Mouse (Mus musculus) liver, embryonic 13.5 days (tissue): ENCODE measurements around the gene Ddit4l. TPM values are rescaled to one million over a fixed set of nuclear protein-coding genes. Genes with fewer than 3 reads are reported as not detected.
"Not testable (repeated sequence)": the region's sequence is repeated elsewhere in the genome, so short reads cannot be mapped to it uniquely, and the experiment has no call there.

Source experiments
- ATAC-seq: fragments of 200-750 bp; cut with Nextera tagmentation; 2 replicates; pipeline ENCODE4 v1.8.0; 2017; ENCODE audit warnings: low read depth, mild to moderate bottlenecking, moderate number of reproducible peaks, moderate library complexity
- DNase-seq: peaks from one replicate; pipeline ENCODE4 v3.0.0; 2022
- H3K27ac ChIP-seq: fragments of 300-500 bp; sonication (generic); 2 replicates; pipeline ENCODE4 v1.5.1; 2015; ENCODE audit warnings: moderate library complexity, mild to moderate bottlenecking, inconsistent platforms
- H3K27me3 ChIP-seq: fragments of 300-500 bp; sonication (generic); 2 replicates; pipeline ENCODE4 v1.6.1; 2015; ENCODE audit warnings: mild to moderate bottlenecking, inconsistent platforms
- H3K36me3 ChIP-seq: fragments of 300-500 bp; sonication (generic); 2 replicates; pipeline ENCODE4 v1.6.1; 2015; ENCODE audit warnings: mild to moderate bottlenecking, inconsistent platforms
- H3K4me1 ChIP-seq: fragments of 300-500 bp; sonication (generic); replicated peaks from 2 replicates; pipeline ENCODE4 v1.6.1; 2015; ENCODE audit warnings: inconsistent platforms
- H3K4me2 ChIP-seq: fragments of 300-500 bp; sonication (generic); 2 replicates; pipeline ENCODE4 v1.6.1; 2015; ENCODE audit warnings: inconsistent platforms, mild to moderate bottlenecking, moderate library complexity
- H3K4me3 ChIP-seq: fragments of 300-500 bp; sonication (generic); replicated peaks from 2 replicates; pipeline ENCODE4 v1.5.1; 2015; ENCODE audit warnings: mild to moderate bottlenecking, inconsistent platforms
- H3K9ac ChIP-seq: fragments of 300-500 bp; sonication (generic); 2 replicates; pipeline ENCODE4 v1.6.1; 2015; ENCODE audit warnings: mild to moderate bottlenecking, inconsistent platforms
- H3K9me3 ChIP-seq: fragments of 300-500 bp; sonication (generic); replicated peaks from 2 replicates; pipeline ENCODE4 v1.6.1; 2016; ENCODE audit warnings: inconsistent platforms
- WGBS: fragments of 180-500 bp; shearing (Covaris S2); methylation state at CpG from one replicate; pipeline ENCODE4 v1.1.7; 2015; ENCODE audit not compliant: insufficient replicate concordance; 5-methylcytosine and 5-hydroxymethylcytosine counted together
- polyA plus RNA-seq: library from polyadenylated mRNA; unstranded; fragments of >200 nt; fragmentation: Nextera tagmentation; extraction: Ambion mirVana; gene quantifications from 2 replicates; pipeline ENCODE4 v1.2.1, GENCODE M21; 2015

Ddit4l gene
- polyA plus RNA-seq = 0.37 and 0.58 TPM in 2 replicates

DNA sequence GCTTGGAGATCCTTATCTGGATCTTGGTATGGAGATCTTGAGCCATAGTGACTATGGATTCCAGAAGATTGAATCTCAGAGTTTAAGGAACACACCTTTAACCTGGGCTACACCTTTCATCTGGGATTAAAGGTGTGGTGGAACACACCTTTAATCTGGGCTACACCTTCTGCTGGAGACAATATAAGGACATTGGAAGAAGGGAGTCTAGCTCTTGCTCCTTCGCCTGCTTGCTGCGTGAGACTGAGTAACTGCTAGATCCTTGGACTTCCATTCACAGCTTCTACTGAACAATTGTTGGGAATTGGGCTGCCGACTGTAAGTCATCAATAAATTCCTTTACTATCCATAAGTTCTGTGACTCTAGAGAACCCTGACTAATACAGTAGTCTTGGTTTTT is at the start of gene Ddit4l:
TSS of gene Ddit4l (plus strand) at position 301 of the 400 bp plus-strand sequence.
- not testable (repeated sequence) for DNase-seq, H3K9ac ChIP-seq, H3K4me3 ChIP-seq, H3K4me1 ChIP-seq, H3K27ac ChIP-seq, ATAC-seq, H3K4me2 ChIP-seq, H3K9me3 ChIP-seq, H3K36me3 ChIP-seq
- WGBS = 77% methylated on average over 3 of the region's 3 CpGs
- H3K27me3 ChIP-seq = peaks cover 18% of the 10 kb centered on the region

DNA sequence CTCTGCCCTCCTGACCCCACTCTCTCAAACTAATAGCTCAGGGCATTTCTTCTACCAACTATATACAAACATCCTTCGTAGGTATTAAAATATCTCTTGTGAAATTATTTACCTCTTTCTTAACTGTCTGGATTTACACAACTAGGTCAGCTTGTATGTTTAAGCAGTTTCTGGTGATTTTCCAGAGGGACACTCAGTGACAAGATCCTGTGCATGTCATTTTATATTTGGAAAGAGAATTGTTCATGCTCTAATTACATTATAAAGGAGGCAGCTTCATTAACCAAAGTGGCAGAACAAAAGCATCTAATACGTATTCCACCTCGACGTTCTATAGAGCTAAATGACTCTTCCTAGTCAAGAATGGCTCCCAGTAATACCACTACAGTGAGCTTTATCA is 45.3 kb upstream of the Ddit4l start:
- Histone ChIP-seq H3K4me1 (no peaks in the 10 kb centered on the region), H3K4me2 (no peak overlapping the region), H3K9ac (no peak overlapping the region), H3K4me3 (no peak overlapping the region), H3K36me3 (no peaks in the 10 kb centered on the region), H3K27me3 (no peaks in the 10 kb centered on the region), H3K9me3 (no peaks in the 10 kb centered on the region), H3K27ac (no peak overlapping the region)
- no peak for ATAC-seq
- DNase-seq = no peak
- WGBS = 71% methylated on average over 4 of the region's 4 CpGs

GRCm38 (mm10) chr3:137586376-137586969 is 34.9 kb upstream of the Ddit4l start:
- no peaks in the 10 kb centered on the region for H3K4me1 ChIP-seq
- H3K9me3 ChIP-seq = no peaks in the 10 kb centered on the region
- no peak overlapping the region for H3K9ac ChIP-seq
- no peak overlapping the region for H3K4me2 ChIP-seq
- WGBS = 80% methylated on average over 5 of the region's 5 CpGs
- no peaks in the 10 kb centered on the region for H3K36me3 ChIP-seq
- no peak overlapping the region for H3K4me3 ChIP-seq
- no peaks in the 10 kb centered on the region for H3K27me3 ChIP-seq
- no peak for DNase-seq
- H3K27ac ChIP-seq = no peak overlapping the region
- ATAC-seq = no peak

DNA sequence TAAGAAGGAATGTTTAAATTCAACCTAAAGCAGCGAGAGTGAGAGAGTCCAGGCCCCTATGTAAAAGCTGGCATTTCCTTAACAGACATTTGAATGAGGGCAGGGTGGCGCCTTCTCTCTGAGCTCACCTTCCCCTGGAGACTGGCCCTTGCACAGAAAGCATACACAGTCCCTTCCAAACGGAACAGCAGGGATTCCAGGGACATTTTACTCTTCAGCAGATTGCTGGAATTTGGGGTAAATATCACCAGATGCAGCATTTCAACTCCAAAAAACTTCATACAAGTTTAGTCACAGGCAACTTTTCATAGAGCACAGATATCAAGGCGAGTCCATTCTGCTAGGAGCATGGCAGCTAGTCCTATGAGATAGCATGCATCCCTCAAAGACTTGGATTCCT is 31.6 kb upstream of the Ddit4l start:
- WGBS = 46% methylated on average over 4 of the region's 4 CpGs
- Histone ChIP-seq H3K27ac (no peak overlapping the region), H3K4me3 (no peak overlapping the region), H3K36me3 (no peaks in the 10 kb centered on the region), H3K4me2 (no peak overlapping the region), H3K9ac (no peak overlapping the region), H3K27me3 (no peaks in the 10 kb centered on the region), H3K4me1 (no peaks in the 10 kb centered on the region), H3K9me3 (no peaks in the 10 kb centered on the region)
- ATAC-seq = no peak
- no peak for DNase-seq

DNA sequence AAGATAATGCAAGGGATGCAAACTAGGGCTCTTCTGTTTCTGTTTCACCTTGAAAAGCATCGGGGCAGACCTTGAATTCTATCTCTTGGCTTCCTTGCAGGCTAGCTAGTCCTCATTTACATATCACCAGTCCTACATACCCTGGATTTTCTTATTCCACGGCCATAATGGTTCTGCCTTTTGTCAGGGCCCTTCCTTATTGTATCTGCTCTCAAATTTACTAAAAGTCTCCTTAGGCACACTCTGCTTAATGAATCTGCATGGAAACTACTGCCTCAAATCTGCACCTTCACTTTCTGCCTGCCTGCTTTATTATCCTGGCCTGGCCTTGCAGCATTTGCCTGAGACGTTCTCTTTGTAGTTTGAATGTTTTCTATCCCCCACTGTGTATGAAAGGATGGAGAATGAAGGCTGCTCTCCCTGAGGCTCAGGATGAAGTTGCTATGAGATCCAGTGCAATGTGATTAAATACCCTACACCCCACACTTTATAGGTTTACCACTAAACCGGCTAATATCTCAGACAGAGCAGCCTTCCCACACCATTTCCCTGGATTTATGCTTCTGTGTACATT is 27.0 kb upstream of the Ddit4l start:
- ATAC-seq = no peak
- 52% methylated on average over 4 of the region's 4 CpGs for WGBS
- H3K36me3 ChIP-seq = no peaks in the 10 kb centered on the region
- no peak overlapping the region for H3K4me2 ChIP-seq
- H3K27ac ChIP-seq = no peak overlapping the region
- no peaks in the 10 kb centered on the region for H3K4me1 ChIP-seq
- no peak overlapping the region for H3K9ac ChIP-seq
- no peaks in the 10 kb centered on the region for H3K9me3 ChIP-seq
- DNase-seq = no peak
- H3K4me3 ChIP-seq = no peak overlapping the region
- no peaks in the 10 kb centered on the region for H3K27me3 ChIP-seq

DNA sequence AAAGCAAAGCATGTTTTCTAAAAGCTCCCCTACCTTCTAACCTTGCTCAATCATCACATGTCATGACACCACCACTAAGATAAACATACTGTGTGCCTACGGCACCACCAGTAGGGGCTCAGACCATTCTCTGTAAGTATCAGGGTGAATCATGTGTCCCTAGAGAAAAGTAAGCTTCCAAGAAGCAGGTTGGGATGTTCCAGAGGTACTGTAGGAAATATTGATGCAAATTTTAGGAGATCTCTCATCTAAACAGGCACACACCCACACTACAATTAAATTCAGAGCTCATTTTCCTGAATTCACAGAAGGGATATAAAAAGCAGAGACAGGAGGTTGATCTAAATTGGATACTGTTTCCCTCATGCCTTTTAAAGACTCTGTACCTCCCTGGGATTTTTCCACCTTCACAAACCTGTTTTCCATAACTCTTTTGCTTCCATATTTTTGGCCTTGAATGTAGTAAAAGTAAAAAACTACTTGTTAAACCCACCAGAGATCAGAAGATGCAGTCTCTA is 12.4 kb upstream of the Ddit4l start:
- no peak overlapping the region for H3K27ac ChIP-seq
- DNase-seq = no peak
- no peaks in the 10 kb centered on the region for H3K9me3 ChIP-seq
- no peaks in the 10 kb centered on the region for H3K36me3 ChIP-seq
- H3K4me3 ChIP-seq = no peak overlapping the region
- H3K4me1 ChIP-seq = no peaks in the 10 kb centered on the region
- H3K9ac ChIP-seq = no peak overlapping the region
- WGBS = 61% methylated on average over 1 of the region's 1 CpGs
- H3K27me3 ChIP-seq = no peaks in the 10 kb centered on the region
- no peak for ATAC-seq
- H3K4me2 ChIP-seq = no peak overlapping the region

- ATAC-seq (no peak), DNase-seq (no peak)
- Histone ChIP-seq H3K27ac (no peak overlapping the region), H3K4me3 (no peak overlapping the region), H3K9ac (no peak overlapping the region), H3K4me1 (no peaks in the 10 kb centered on the region), H3K27me3 (no peaks in the 10 kb centered on the region), H3K4me2 (no peak overlapping the region), H3K36me3 (no peaks in the 10 kb centered on the region), H3K9me3 (no peaks in the 10 kb centered on the region)
- 79% methylated on average over 6 of the region's 6 CpGs for WGBS
These were observed 10.8 kb upstream of the Ddit4l start for GRCm38 (mm10) chr3:137610457-137611109.

DNA sequence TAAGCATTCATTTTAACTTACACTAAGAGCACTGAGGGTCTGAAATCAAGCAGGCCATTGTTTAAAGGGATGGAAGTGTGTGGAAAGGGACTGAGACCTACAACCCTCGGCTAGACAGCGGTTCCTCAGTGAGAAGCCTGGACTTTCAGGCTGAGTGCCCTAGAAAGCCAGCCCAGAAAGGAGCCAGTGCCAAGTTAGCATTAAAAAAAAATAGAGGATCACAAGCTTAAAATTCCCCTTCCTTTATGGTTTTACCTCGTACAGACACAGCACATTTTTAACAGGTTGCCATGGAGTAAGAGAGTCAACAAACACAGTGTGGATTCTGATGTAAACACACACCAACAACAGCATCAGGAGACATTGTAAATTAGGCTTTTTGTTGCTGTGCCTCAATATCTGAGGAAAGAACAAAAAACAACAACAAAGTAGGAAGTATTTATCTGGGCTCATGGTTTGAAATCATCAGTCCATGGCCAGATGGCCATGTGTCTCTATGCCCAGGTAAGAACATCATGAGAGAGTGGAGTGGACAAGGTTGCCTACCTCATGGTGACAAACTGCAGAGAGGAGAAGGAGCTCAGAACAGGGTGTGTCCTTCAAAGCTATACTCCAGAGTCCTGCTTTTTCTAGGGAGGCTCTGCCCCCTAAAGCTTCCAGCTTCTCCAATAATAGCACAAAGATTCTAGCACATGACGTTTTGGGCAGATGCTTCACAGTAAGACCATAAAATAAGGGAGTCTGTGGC is 10.1 kb upstream of the Ddit4l start:
- ATAC-seq (no peak), DNase-seq (no peak)
- Histone ChIP-seq H3K4me2 (no peak overlapping the region), H3K4me1 (no peaks in the 10 kb centered on the region), H3K27me3 (no peaks in the 10 kb centered on the region), H3K9me3 (no peaks in the 10 kb centered on the region), H3K27ac (no peak overlapping the region), H3K9ac (no peak overlapping the region), H3K36me3 (no peaks in the 10 kb centered on the region), H3K4me3 (no peak overlapping the region)
- WGBS = 57% methylated on average over 4 of the region's 4 CpGs

GRCm38 (mm10) chr3:137611981-137612380 is 9.4 kb upstream of the Ddit4l start:
- H3K27me3 ChIP-seq = no peaks in the 10 kb centered on the region
- DNase-seq = no peak
- no peaks in the 10 kb centered on the region for H3K4me1 ChIP-seq
- H3K36me3 ChIP-seq = no peaks in the 10 kb centered on the region
- ATAC-seq = no peak
- H3K4me2 ChIP-seq = no peak overlapping the region
- H3K27ac ChIP-seq = no peak overlapping the region
- H3K9ac ChIP-seq = no peak overlapping the region
- 60% methylated on average over 2 of the region's 2 CpGs for WGBS
- no peaks in the 10 kb centered on the region for H3K9me3 ChIP-seq
- no peak overlapping the region for H3K4me3 ChIP-seq

GRCm38 (mm10) chr3:137620540-137620939 is 872 bp upstream of the Ddit4l start:
- Histone ChIP-seq H3K4me2 (no peak overlapping the region), H3K36me3 (no peaks in the 10 kb centered on the region), H3K4me1 (0 out of 2 replicates have a peak, but pooled peaks cover 5% of the 10 kb centered on the region), H3K9ac (no peak overlapping the region), H3K4me3 (no peak overlapping the region), H3K9me3 (no peaks in the 10 kb centered on the region), H3K27ac (no peak overlapping the region), H3K27me3 (peaks cover 18% of the 10 kb centered on the region)
- 69% methylated on average over 5 of the region's 5 CpGs for WGBS
- DNase-seq (no peak), ATAC-seq (no peak)

DNA sequence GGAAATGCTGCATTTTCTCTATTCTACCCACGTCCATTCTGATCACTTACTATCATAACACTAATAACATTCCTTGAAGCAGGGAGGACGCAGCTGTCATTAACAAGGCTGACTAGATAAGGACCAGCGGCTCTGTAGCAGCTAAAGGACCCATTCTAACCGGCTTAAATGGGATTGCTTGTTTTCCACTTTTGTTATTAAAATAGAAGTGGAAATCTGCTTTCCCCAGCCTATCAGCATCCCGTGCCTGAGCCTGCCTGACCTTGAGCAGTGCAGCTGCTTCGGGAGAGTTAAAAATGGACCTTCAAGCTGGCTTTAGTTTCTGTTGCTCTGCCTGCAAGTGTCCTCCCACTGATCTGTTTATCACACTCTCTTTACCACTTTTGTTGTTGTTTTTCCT is 679 bp downstream of the Ddit4l start:
- Histone ChIP-seq H3K9me3 (no peaks in the 10 kb centered on the region), H3K36me3 (no peaks in the 10 kb centered on the region), H3K27me3 (peaks cover 18% of the 10 kb centered on the region), H3K27ac (no peak overlapping the region), H3K4me1 (0 out of 2 replicates have a peak, but pooled peaks cover 5% of the 10 kb centered on the region), H3K4me3 (no peak overlapping the region), H3K4me2 (no peak overlapping the region), H3K9ac (no peak overlapping the region)
- no peak for DNase-seq
- ATAC-seq = no peak
- 21% methylated on average over 6 of the region's 6 CpGs for WGBS
